Mouse (Mus musculus) liver, embryonic 15.5 days (tissue): ENCODE measurements around the gene Pla2g1b. TPM values are rescaled to one million over a fixed set of nuclear protein-coding genes. Genes with fewer than 3 reads are reported as not detected.

Experiments
- ATAC-seq: fragments of 200-750 bp; cut with Nextera tagmentation; 2 replicates; pipeline ENCODE4 v1.8.0; 2017; ENCODE audit warnings: moderate number of reproducible peaks, mild to moderate bottlenecking, moderate library complexity; ENCODE audit not compliant: insufficient read depth
- H3K27ac ChIP-seq: fragments of 300-500 bp; sonication (generic); replicated peaks from 2 replicates; pipeline ENCODE4 v1.5.1; 2015; ENCODE audit warnings: mild to moderate bottlenecking, inconsistent platforms
- H3K27me3 ChIP-seq: fragments of 300-500 bp; sonication (generic); 2 replicates; pipeline ENCODE4 v1.6.1; 2015; ENCODE audit warnings: mild to moderate bottlenecking, inconsistent platforms
- H3K36me3 ChIP-seq: fragments of 300-500 bp; sonication (generic); replicated peaks from 2 replicates; pipeline ENCODE4 v1.6.1; 2015; ENCODE audit warnings: moderate library complexity, mild to moderate bottlenecking, inconsistent platforms
- H3K4me1 ChIP-seq: fragments of 300-500 bp; sonication (generic); replicated peaks from 2 replicates; pipeline ENCODE4 v1.6.1; 2015; ENCODE audit warnings: inconsistent platforms
- H3K4me2 ChIP-seq: fragments of 300-500 bp; sonication (generic); 2 replicates; pipeline ENCODE4 v1.6.1; 2015; ENCODE audit warnings: moderate library complexity, mild to moderate bottlenecking, inconsistent platforms
- H3K4me3 ChIP-seq: fragments of 300-500 bp; sonication (generic); replicated peaks from 2 replicates; pipeline ENCODE4 v1.5.1; 2015; ENCODE audit warnings: mild to moderate bottlenecking, inconsistent platforms
- H3K9ac ChIP-seq: fragments of 300-500 bp; sonication (generic); 2 replicates; pipeline ENCODE4 v1.6.1; 2015; ENCODE audit warnings: moderate library complexity, mild to moderate bottlenecking, inconsistent platforms
- H3K9me3 ChIP-seq: fragments of 300-500 bp; sonication (generic); replicated peaks from 2 replicates; pipeline ENCODE4 v1.6.1; 2016; ENCODE audit warnings: inconsistent platforms
- WGBS: fragments of 180-500 bp; shearing (Covaris S2); methylation state at CpG from one replicate; pipeline ENCODE4 v1.1.7; 2015; ENCODE audit warnings: mixed read lengths; ENCODE audit not compliant: insufficient replicate concordance; 5-methylcytosine and 5-hydroxymethylcytosine counted together
- polyA plus RNA-seq: library from polyadenylated mRNA; unstranded; fragments of >200 nt; fragmentation: Nextera tagmentation; extraction: Ambion mirVana; gene quantifications from 2 replicates; pipeline ENCODE4 v1.2.1, GENCODE M21; 2015

The Pla2g1b gene
- polyA plus RNA-seq, 1 experiment from 2014 or later, result not detected

GRCm38 (mm10) chr5:115449247-115449646, 16.8 kb upstream of the Pla2g1b start:
- Histone ChIP-seq H3K27ac (no peak overlapping the region), H3K36me3 (no peaks in the 10 kb centered on the region), H3K4me1 (no peaks in the 10 kb centered on the region), H3K4me3 (no peak overlapping the region), H3K9me3 (no peaks in the 10 kb centered on the region), H3K4me2 (no peak overlapping the region), H3K9ac (no peak overlapping the region), H3K27me3 (no peaks in the 10 kb centered on the region)
- no peak for ATAC-seq
- 51% methylated on average over 3 of the region's 3 CpGs for WGBS

GRCm38 (mm10) chr5:115450410-115451317, 15.4 kb upstream of the Pla2g1b start:
- Histone ChIP-seq H3K4me2 (no peak overlapping the region), H3K4me3 (no peak overlapping the region), H3K27ac (no peak overlapping the region), H3K4me1 (no peaks in the 10 kb centered on the region), H3K9ac (no peak overlapping the region), H3K36me3 (no peaks in the 10 kb centered on the region), H3K27me3 (no peaks in the 10 kb centered on the region), H3K9me3 (no peaks in the 10 kb centered on the region)
- peak; percentile 9; the same call in 1 of the 2 replicates for ATAC-seq
- WGBS, result 71% methylated on average over 27 of the region's 27 CpGs

- no peak overlapping the region for H3K4me3 ChIP-seq
These were observed 11.5 kb upstream of the Pla2g1b start for GRCm38 (mm10) chr5:115454422-115455090.

GRCm38 (mm10) chr5:115455838-115456237, 10.2 kb upstream of the Pla2g1b start:
- Histone ChIP-seq H3K4me1 (no peaks in the 10 kb centered on the region), H3K27me3 (peaks cover 7% of the 10 kb centered on the region; the same call in 1 of the 2 replicates), H3K9me3 (no peaks in the 10 kb centered on the region), H3K9ac (no peak overlapping the region), H3K27ac (no peak overlapping the region), H3K4me2 (no peak overlapping the region), H3K4me3 (no peak overlapping the region), H3K36me3 (no peaks in the 10 kb centered on the region)
- no peak for ATAC-seq
- WGBS, result 50% methylated on average over 7 of the region's 7 CpGs

More at GRCm38 (mm10) chr5:115454422-115455090, 11.5 kb upstream of the Pla2g1b start:
- no peak overlapping the region for H3K27ac ChIP-seq
- peaks cover 7% of the 10 kb centered on the region; the same call in 1 of the 2 replicates for H3K27me3 ChIP-seq
- 62% methylated on average over 12 of the region's 12 CpGs for WGBS
- H3K9me3 ChIP-seq, result no peaks in the 10 kb centered on the region
- no peaks in the 10 kb centered on the region for H3K4me1 ChIP-seq
- H3K36me3 ChIP-seq, result no peaks in the 10 kb centered on the region
- H3K9ac ChIP-seq, result no peak overlapping the region
- no peak overlapping the region for H3K4me2 ChIP-seq
- no peak for ATAC-seq

GRCm38 (mm10) chr5:115458918-115459317, 7.1 kb upstream of the Pla2g1b start:
- no peak overlapping the region for H3K4me2 ChIP-seq
- H3K4me3 ChIP-seq, result no peak overlapping the region
- no peaks in the 10 kb centered on the region for H3K36me3 ChIP-seq
- H3K9ac ChIP-seq, result no peak overlapping the region
- no peak for ATAC-seq
- H3K4me1 ChIP-seq, result no peaks in the 10 kb centered on the region
- H3K27ac ChIP-seq, result no peak overlapping the region
- peaks cover 7% of the 10 kb centered on the region; the same call in 1 of the 2 replicates for H3K27me3 ChIP-seq
- no peaks in the 10 kb centered on the region for H3K9me3 ChIP-seq
- WGBS, result 51% methylated on average over 13 of the region's 13 CpGs

GRCm38 (mm10) chr5:115464408-115465115, 1.5 kb upstream of the Pla2g1b start:
- Histone ChIP-seq H3K4me1 (peaks cover 9% of the 10 kb centered on the region), H3K27me3 (no peaks in the 10 kb centered on the region), H3K9me3 (no peaks in the 10 kb centered on the region), H3K4me2 (no peak overlapping the region), H3K9ac (no peak overlapping the region), H3K27ac (no peak overlapping the region), H3K4me3 (no peak overlapping the region), H3K36me3 (no peaks in the 10 kb centered on the region)
- 70% methylated on average over 18 of the region's 18 CpGs for WGBS
- no peak for ATAC-seq

GRCm38 (mm10) chr5:115469791-115470190, 3.7 kb downstream of the Pla2g1b start:
- H3K27ac ChIP-seq, result no peak overlapping the region
- no peak for ATAC-seq
- no peak overlapping the region for H3K4me3 ChIP-seq
- no peak overlapping the region for H3K4me2 ChIP-seq
- H3K9me3 ChIP-seq, result no peaks in the 10 kb centered on the region
- peaks cover 21% of the 10 kb centered on the region for H3K4me1 ChIP-seq
- H3K27me3 ChIP-seq, result peaks cover 20% of the 10 kb centered on the region
- no peak overlapping the region for H3K9ac ChIP-seq
- H3K36me3 ChIP-seq, result no peaks in the 10 kb centered on the region
- WGBS, result 64% methylated on average over 6 of the region's 6 CpGs

GRCm38 (mm10) chr5:115470766-115471531, 4.9 kb downstream of the Pla2g1b start:
- no peak overlapping the region for H3K27ac ChIP-seq
- no peaks in the 10 kb centered on the region for H3K36me3 ChIP-seq
- H3K9me3 ChIP-seq, result no peaks in the 10 kb centered on the region
- H3K9ac ChIP-seq, result no peak overlapping the region
- peaks cover 22% of the 10 kb centered on the region for H3K27me3 ChIP-seq
- ATAC-seq, result no peak
- 31% methylated on average over 20 of the region's 20 CpGs for WGBS
- peak overlapping the region; percentile 38 for H3K4me2 ChIP-seq
- no peak overlapping the region for H3K4me3 ChIP-seq
- peaks cover 23% of the 10 kb centered on the region for H3K4me1 ChIP-seq

- 53% methylated on average over 10 of the region's 10 CpGs for WGBS
- H3K4me3 ChIP-seq, result no peak overlapping the region
- H3K27me3 ChIP-seq, result peaks cover 22% of the 10 kb centered on the region
- H3K9ac ChIP-seq, result no peak overlapping the region
- H3K36me3 ChIP-seq, result no peaks in the 10 kb centered on the region
- H3K4me2 ChIP-seq, result no peak overlapping the region
- ATAC-seq, result no peak
- no peaks in the 10 kb centered on the region for H3K9me3 ChIP-seq
- peaks cover 23% of the 10 kb centered on the region for H3K4me1 ChIP-seq
- H3K27ac ChIP-seq, result no peak overlapping the region
These were observed 7.1 kb downstream of the Pla2g1b start for GRCm38 (mm10) chr5:115473191-115473590.

- no peak overlapping the region for H3K4me3 ChIP-seq
- H3K27ac ChIP-seq, result no peak overlapping the region
- no peaks in the 10 kb centered on the region for H3K9me3 ChIP-seq
- H3K4me1 ChIP-seq, result peaks cover 23% of the 10 kb centered on the region
- no peak for ATAC-seq
- H3K36me3 ChIP-seq, result no peaks in the 10 kb centered on the region
- H3K27me3 ChIP-seq, result peaks cover 22% of the 10 kb centered on the region
- no peak overlapping the region for H3K9ac ChIP-seq
- peak overlapping the region; percentile 27 for H3K4me2 ChIP-seq
- WGBS, result 48% methylated on average over 22 of the region's 22 CpGs
These were observed 8.2 kb downstream of the Pla2g1b start for GRCm38 (mm10) chr5:115474174-115474828.
